Mouse (Mus musculus) embryonic fibroblast, embryonic 13.5 days (primary cell): ENCODE results near the gene Gm9747.

Experiments used
- CTCF ChIP-seq: IDR thresholded peaks from 2 replicates; pipeline ENCODE4 v1.5.1; 2011; ENCODE audit warnings: mild to moderate bottlenecking, control low read depth, low read length, moderate library complexity, borderline replicate concordance; ENCODE audit not compliant: insufficient read depth
- POLR2A ChIP-seq: IDR thresholded peaks from 2 replicates; pipeline ENCODE4 v1.6.1; 2011; ENCODE audit warnings: low read depth, mild to moderate bottlenecking, control low read depth, low read length, moderate library complexity

DNA sequence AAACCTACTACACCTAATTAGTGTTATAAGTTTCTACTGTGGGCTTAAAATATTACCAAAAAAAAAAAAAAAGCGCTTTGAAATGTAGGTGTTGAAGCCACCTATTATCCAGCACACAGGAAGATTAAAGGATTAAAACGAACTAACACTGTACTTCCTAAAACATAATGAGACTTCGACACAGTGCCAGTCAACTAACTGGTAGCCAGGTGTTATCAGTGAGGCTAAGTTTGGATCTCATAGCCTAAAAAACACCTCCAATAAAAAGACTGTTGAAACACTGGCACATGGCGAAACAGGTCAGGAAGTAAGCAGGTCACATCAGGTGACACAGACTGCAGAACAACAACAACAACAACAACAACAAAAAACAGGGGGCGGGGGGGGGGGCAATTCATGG, 28.7 kb downstream of the Gm9747 start:
- TF ChIP-seq POLR2A (no peak), CTCF (no peak)
